Mouse (Mus musculus) kidney, embryonic 16.5 days (tissue): ENCODE results near the gene Vipr1. TPM values are rescaled to one million over a fixed set of nuclear protein-coding genes. Genes with fewer than 3 reads are reported as not detected.

ENCODE experiments used
- polyA plus RNA-seq: library from polyadenylated mRNA; unstranded; fragments of >200 nt; fragmentation: Nextera tagmentation; extraction: Ambion mirVana; gene quantifications from 2 replicates; pipeline ENCODE4 v1.2.1, GENCODE M21; 2015

The Vipr1 gene
- polyA plus RNA-seq, 1 experiment from 2014 or later = 0.04 TPM

Other genes with a start within 250 kb of the Vipr1 start
- gene Cck, start 147.0 kb upstream of the Vipr1 start, polyA plus RNA-seq = 2.8 and 3.6 TPM in 2 replicates
- 0.25 TPM in 1 of 2 replicates, not detected in the other for gene Lyzl4, start 620 bp upstream of the Vipr1 start, polyA plus RNA-seq
- gene Sec22c, start 62.8 kb downstream of the Vipr1 start, polyA plus RNA-seq = 8.5 and 9.0 TPM in 2 replicates
- gene Ss18l2, start 67.6 kb downstream of the Vipr1 start, polyA plus RNA-seq = 107 and 114 TPM in 2 replicates
- 46.1 and 57.5 TPM in 2 replicates for gene Nktr, start 76.5 kb downstream of the Vipr1 start, polyA plus RNA-seq
- gene Zfp651, start 116.6 kb downstream of the Vipr1 start, polyA plus RNA-seq = 8.1 and 9.5 TPM in 2 replicates
- 0.72 and 0.99 TPM in 2 replicates for gene Klhl40, start 134.9 kb downstream of the Vipr1 start, polyA plus RNA-seq
- gene Hhatl, start 149.8 kb downstream of the Vipr1 start, polyA plus RNA-seq = 0.50 and 0.56 TPM in 2 replicates
- gene Ccdc13, start 196.7 kb downstream of the Vipr1 start, polyA plus RNA-seq = 0.58 and 0.71 TPM in 2 replicates
- gene Higd1a, start 215.6 kb downstream of the Vipr1 start, polyA plus RNA-seq = 120 and 142 TPM in 2 replicates